Mouse (Mus musculus) stomach, postnatal 0 days (tissue): ENCODE results near the gene Setd7.

ENCODE experiments used
- CTCF ChIP-seq: IDR thresholded peaks from 2 replicates; pipeline ENCODE4 v1.5.1; 2016; ENCODE audit warnings: antibody characterized with exemption, low read depth, mild to moderate bottlenecking, moderate library complexity
- EP300 ChIP-seq: optimal IDR thresholded peaks from 2 replicates; pipeline ENCODE3; 2016; ENCODE audit warnings: antibody characterized with exemption

GRCm38 (mm10) chr3:51540659-51541058, 20.0 kb downstream of the Setd7 start:
- TF ChIP-seq CTCF (no peak), EP300 (no peak)
